Mouse (Mus musculus): ENCODE data around the gene Gm1043.

DNA sequence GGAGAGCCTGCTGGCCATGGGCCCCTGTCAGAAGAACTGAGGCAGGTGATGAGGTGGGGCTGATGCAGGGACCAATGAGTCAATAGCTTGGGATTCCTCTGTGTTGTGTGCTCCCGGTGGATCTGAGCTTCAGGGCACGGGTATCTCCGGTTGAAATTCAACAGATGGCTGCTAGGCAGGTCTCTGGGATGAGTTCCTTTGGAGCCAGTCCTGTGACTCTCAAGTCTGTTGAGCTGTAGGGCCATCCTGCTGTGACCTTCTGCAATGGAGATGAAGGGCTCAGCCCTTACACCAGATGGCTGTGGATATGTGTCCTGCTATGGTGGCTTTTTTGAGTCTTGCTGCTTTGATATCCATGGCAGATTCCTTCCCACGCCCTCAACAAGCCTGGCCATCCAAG lies 162.3 kb downstream of the Gm1043 start:
- TF ChIP-seq TAL1 (IDR thresholded peaks at IDR 0.05; ENCODE audit: low read length): no peak
- TF ChIP-seq GATA1 (IDR thresholded peaks at IDR 0.05; ENCODE audit: low read length): no peak
